Mouse (Mus musculus): ENCODE data around the gene Lrp10. TPM values are rescaled to one million over a fixed set of nuclear protein-coding genes. Genes with fewer than 3 reads are reported as not detected.

Lrp10 gene
- polyA plus RNA-seq, 1 experiment: 98.2 TPM

DNA sequence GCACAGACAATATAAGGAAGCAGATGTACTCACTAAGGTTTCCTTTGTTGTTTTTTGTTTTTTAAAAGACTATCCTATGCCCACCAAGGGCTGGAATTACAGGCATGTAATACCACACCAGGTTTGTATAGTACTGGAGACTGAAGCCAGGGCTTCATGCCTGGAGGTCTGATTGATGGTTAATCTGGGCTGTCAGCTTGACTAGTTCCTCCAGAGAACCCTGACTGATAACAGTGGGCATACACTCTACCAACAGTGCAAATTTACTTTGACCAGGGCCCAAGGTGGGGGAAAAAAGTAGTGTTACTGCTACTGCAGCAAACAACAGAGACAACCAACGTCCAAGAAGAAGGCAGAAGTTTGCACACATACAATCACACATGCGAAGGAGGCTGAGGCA is 7.5 kb downstream of the Lrp10 start:
- no peak overlapping the region for H3K27ac ChIP-seq (ENCODE audit: insufficient read depth, low read length)
- no peak for TF ChIP-seq CTCF (IDR thresholded peaks at IDR 0.05; ENCODE audit: borderline replicate concordance, insufficient read depth, low read length)
- TF ChIP-seq POLR2A (IDR thresholded peaks at IDR 0.05; ENCODE audit: low read depth, low read length): no peak
- no peak overlapping the region for H3K4me3 ChIP-seq (ENCODE audit: insufficient read depth, low read length)
- no peaks in the 10 kb centered on the region for H3K4me1 ChIP-seq (ENCODE audit: control insufficient read depth, insufficient read depth, low read length)

GRCm38 (mm10) chr14:54472671-54473070 is 8.7 kb downstream of the Lrp10 start:
- H3K27ac ChIP-seq (ENCODE audit: insufficient read depth, low read length): no peak overlapping the region
- TF ChIP-seq CTCF (IDR thresholded peaks at IDR 0.05; ENCODE audit: borderline replicate concordance, insufficient read depth, low read length): no peak
- TF ChIP-seq POLR2A (IDR thresholded peaks at IDR 0.05; ENCODE audit: low read depth, low read length): no peak
- no peak overlapping the region for H3K4me3 ChIP-seq (ENCODE audit: insufficient read depth, low read length)

DNA sequence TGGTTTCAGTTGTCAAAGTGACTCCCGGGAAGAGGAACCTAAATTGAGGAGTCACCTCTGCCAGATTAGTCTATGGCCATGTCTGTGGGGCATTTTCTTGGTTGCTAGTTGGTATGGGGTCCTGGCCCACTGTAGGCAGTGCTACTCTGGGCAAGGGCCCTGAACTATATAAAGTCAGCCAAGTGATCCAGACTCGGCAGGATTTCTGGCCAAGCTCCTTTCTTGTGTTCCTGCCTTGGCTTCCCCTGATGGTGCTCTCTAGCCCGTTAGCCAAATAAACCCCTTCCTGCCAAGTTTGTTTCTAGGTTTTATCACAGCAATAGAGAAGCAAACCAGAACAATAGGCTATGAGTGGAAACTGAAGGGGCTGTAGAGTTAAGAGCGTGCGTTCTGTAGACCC is 10.8 kb downstream of the Lrp10 start:
- TF ChIP-seq POLR2A (IDR thresholded peaks at IDR 0.05; ENCODE audit: low read depth, low read length) (no peak), CTCF (IDR thresholded peaks at IDR 0.05; ENCODE audit: borderline replicate concordance, insufficient read depth, low read length) (no peak)
- no peaks in the 10 kb centered on the region for H3K4me1 ChIP-seq (ENCODE audit: control insufficient read depth, insufficient read depth, low read length)
- no peak overlapping the region for H3K27ac ChIP-seq (ENCODE audit: insufficient read depth, low read length)
- H3K4me3 ChIP-seq (ENCODE audit: insufficient read depth, low read length): no peak overlapping the region

More at GRCm38 (mm10) chr14:54472671-54473070, 8.7 kb downstream of the Lrp10 start:
- no peaks in the 10 kb centered on the region for H3K4me1 ChIP-seq (ENCODE audit: control insufficient read depth, insufficient read depth, low read length)

- no peak within 1 kb of the TSS for H3K27ac ChIP-seq (ENCODE audit: insufficient read depth, low read length)
- H3K4me3 ChIP-seq (ENCODE audit: insufficient read depth, low read length): no peak within 1 kb of the TSS; the same call in 1 of the 2 replicates
- peaks cover 4% of the 10 kb centered on the region; the same call in 1 of the 2 replicates for H3K4me1 ChIP-seq (ENCODE audit: control insufficient read depth, insufficient read depth, low read length)
- TF ChIP-seq POLR2A (IDR thresholded peaks at IDR 0.05; ENCODE audit: low read depth, low read length): no peak
- no peak for TF ChIP-seq CTCF (IDR thresholded peaks at IDR 0.05; ENCODE audit: borderline replicate concordance, insufficient read depth, low read length)
Measured at GRCm38 (mm10) chr14:54475941-54476844, 12.3 kb downstream of the Lrp10 start, which contains the start of gene Rem2. Gene Rem2, plus strand, starts transcription at chr14:54476100.

- H3K4me3 ChIP-seq (ENCODE audit: insufficient read depth, low read length): no peak overlapping the region
- no peak for TF ChIP-seq POLR2A (IDR thresholded peaks at IDR 0.05; ENCODE audit: low read depth, low read length)
- no peak for TF ChIP-seq CTCF (IDR thresholded peaks at IDR 0.05; ENCODE audit: borderline replicate concordance, insufficient read depth, low read length)
- no peak overlapping the region for H3K27ac ChIP-seq (ENCODE audit: insufficient read depth, low read length)
- peaks cover 6% of the 10 kb centered on the region; the same call in 1 of the 2 replicates for H3K4me1 ChIP-seq (ENCODE audit: control insufficient read depth, insufficient read depth, low read length)
Measured at GRCm38 (mm10) chr14:54477172-54477909, 13.4 kb downstream of the Lrp10 start.

DNA sequence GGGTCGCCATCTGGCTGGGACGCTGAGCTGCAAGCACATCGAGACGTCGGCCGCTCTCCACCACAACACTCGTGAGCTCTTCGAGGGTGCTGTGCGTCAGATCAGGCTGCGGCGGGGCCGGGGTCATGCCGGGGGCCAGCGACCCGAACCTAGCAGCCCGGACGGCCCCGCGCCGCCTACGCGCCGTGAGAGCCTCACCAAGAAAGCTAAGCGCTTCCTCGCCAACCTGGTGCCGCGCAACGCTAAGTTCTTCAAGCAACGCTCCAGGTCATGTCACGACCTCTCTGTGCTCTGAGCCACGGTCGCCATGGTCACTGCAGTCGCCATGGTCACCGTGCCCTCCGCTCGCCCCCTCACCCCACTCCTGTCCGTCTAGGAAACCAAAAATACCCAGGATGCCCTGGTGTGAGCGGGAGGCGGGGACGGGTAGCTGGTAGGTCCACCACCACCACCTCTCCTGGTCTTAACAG is 15.5 kb downstream of the Lrp10 start:
- Histone ChIP-seq H3K27ac (ENCODE audit: insufficient read depth, low read length) (no peak overlapping the region), H3K4me1 (ENCODE audit: control insufficient read depth, insufficient read depth, low read length) (peaks cover 6% of the 10 kb centered on the region; the same call in 1 of the 2 replicates), H3K4me3 (ENCODE audit: insufficient read depth, low read length) (no peak overlapping the region)
- TF ChIP-seq CTCF (IDR thresholded peaks at IDR 0.05; ENCODE audit: borderline replicate concordance, insufficient read depth, low read length): no peak

DNA sequence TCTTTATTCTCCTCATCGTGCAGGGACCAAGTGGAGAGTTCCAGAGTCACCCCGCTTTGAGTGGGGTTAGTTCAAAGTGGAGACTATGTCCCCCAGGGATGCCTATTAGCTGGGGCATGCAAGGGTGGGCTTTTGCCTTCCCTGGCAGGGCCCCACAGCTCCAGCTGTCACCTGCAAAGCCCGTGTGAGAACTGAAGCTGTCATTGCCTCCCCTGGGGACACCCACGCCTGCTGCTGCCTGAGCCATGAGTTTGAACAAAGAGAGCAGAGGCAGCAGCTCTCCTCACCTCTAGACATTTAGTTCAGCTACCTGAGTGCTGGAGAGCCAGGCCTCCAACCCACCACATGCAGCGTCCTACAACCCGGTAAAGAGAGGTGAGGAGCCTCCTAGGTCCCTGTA is 16.7 kb downstream of the Lrp10 start:
- Histone ChIP-seq H3K27ac (ENCODE audit: insufficient read depth, low read length) (no peak overlapping the region), H3K4me1 (ENCODE audit: control insufficient read depth, insufficient read depth, low read length) (peaks cover 6% of the 10 kb centered on the region; the same call in 1 of the 2 replicates), H3K4me3 (ENCODE audit: insufficient read depth, low read length) (no peak overlapping the region)
- TF ChIP-seq POLR2A (IDR thresholded peaks at IDR 0.05; ENCODE audit: low read depth, low read length) (no peak), CTCF (IDR thresholded peaks at IDR 0.05; ENCODE audit: borderline replicate concordance, insufficient read depth, low read length) (no peak)

GRCm38 (mm10) chr14:54481402-54481801 is 17.5 kb downstream of the Lrp10 start:
- H3K4me3 ChIP-seq (ENCODE audit: insufficient read depth, low read length): no peak overlapping the region
- H3K27ac ChIP-seq (ENCODE audit: insufficient read depth, low read length): peak overlapping the region; percentile 29; the same call in 1 of the 2 replicates
- TF ChIP-seq POLR2A (IDR thresholded peaks at IDR 0.05; ENCODE audit: low read depth, low read length): no peak
- no peak for TF ChIP-seq CTCF (IDR thresholded peaks at IDR 0.05; ENCODE audit: borderline replicate concordance, insufficient read depth, low read length)
- H3K4me1 ChIP-seq (ENCODE audit: control insufficient read depth, insufficient read depth, low read length): peaks cover 6% of the 10 kb centered on the region; the same call in 1 of the 2 replicates

GRCm38 (mm10) chr14:54482498-54482897 is 18.6 kb downstream of the Lrp10 start:
- H3K4me1 ChIP-seq (ENCODE audit: control insufficient read depth, insufficient read depth, low read length): peaks cover 6% of the 10 kb centered on the region; the same call in 1 of the 2 replicates
- H3K27ac ChIP-seq (ENCODE audit: insufficient read depth, low read length): no peak overlapping the region
- no peak overlapping the region for H3K4me3 ChIP-seq (ENCODE audit: insufficient read depth, low read length)
- TF ChIP-seq CTCF (IDR thresholded peaks at IDR 0.05; ENCODE audit: borderline replicate concordance, insufficient read depth, low read length) (0 out of 2 replicates have a peak, but pooled peaks have one; percentile 7), POLR2A (IDR thresholded peaks at IDR 0.05; ENCODE audit: low read depth, low read length) (no peak)
